Mouse (Mus musculus): ENCODE measurements around the gene Ntrk2.

Ntrk2 gene

DNA sequence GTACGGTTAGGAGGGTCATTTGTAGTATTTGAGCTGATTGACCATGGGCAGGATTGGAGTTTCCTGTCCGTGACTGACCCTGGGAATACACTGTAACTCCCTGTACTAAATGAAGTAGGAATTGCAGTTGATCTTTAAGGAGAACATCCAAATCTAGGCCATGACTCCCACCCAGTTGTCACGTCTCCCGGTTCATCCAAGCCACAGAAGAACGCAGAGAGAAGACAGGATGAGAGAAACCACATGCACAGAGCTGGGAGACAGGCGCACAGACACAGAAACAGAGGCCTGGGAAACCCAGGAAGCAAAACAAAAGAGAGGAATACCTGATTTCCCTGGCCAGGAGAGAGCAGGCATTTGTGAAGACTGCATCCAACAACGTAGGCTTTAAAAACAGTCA is 117.1 kb downstream of the Ntrk2 start:
- peak; percentile 69 for ATAC-seq (ENCODE audit: low TSS enrichment)

- no peak for ATAC-seq (ENCODE audit: low TSS enrichment)
Measured at GRCm38 (mm10) chr13:58924486-58924885, 118.1 kb downstream of the Ntrk2 start.

GRCm38 (mm10) chr13:58927186-58927585 is 120.8 kb downstream of the Ntrk2 start:
- ATAC-seq (ENCODE audit: low TSS enrichment), result no peak

DNA sequence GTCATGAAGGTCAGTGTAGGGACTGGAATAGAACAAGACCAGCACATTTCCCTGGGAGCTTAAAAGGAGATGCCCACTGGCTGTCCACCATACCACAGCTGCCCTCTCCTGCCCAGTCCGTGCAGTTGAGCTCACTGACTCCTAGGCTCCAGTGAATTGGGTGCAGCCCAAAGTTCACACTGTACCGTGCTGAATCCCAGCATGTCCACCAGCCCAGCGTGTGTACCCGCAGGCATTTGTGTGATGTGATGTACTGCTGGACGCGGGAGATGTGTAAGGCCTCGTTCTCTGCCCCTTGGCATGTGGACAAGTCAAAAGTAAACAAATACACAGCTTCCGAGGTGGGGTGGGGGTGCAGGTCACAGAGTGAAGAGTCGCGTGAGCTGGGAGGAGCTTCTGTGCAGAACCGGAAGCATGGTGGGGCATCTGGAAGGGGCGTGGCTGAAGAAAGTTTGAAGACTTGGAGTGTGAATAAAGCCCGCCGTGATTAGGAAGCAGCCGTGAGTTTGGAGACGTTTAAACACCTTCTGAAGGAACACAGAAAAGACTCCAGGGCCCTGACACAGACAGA is 121.4 kb downstream of the Ntrk2 start:
- ATAC-seq (ENCODE audit: low TSS enrichment), result no peak

- ATAC-seq (ENCODE audit: low TSS enrichment), result peak; percentile 35
Measured at GRCm38 (mm10) chr13:58928668-58929436, 122.5 kb downstream of the Ntrk2 start.

- no peak for ATAC-seq (ENCODE audit: low TSS enrichment)
Measured at GRCm38 (mm10) chr13:58930161-58930560, 123.8 kb downstream of the Ntrk2 start.

DNA sequence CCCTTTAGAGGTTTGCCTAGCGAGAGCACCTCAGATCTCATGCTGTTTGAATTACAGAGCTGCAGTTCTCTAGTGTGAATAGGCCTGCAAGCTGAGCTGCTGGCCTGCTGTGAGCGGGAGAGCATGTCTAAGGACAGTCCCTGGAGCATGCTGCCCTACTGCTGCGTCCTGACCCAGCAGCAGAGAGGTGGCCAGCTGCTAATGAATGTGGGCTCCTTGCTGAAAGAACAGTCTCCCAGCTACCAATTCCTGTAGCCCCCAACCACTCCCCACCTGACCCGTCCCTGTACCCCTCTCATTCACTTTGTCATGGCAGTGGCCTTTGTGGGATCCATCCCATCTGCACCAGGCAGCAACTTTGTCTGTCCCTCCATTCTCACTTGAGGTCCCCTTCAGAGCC is 126.8 kb downstream of the Ntrk2 start:
- ATAC-seq (ENCODE audit: low TSS enrichment), result no peak

GRCm38 (mm10) chr13:58934576-58935110 is 128.3 kb downstream of the Ntrk2 start:
- ATAC-seq (ENCODE audit: low TSS enrichment), result peak; percentile 48

DNA sequence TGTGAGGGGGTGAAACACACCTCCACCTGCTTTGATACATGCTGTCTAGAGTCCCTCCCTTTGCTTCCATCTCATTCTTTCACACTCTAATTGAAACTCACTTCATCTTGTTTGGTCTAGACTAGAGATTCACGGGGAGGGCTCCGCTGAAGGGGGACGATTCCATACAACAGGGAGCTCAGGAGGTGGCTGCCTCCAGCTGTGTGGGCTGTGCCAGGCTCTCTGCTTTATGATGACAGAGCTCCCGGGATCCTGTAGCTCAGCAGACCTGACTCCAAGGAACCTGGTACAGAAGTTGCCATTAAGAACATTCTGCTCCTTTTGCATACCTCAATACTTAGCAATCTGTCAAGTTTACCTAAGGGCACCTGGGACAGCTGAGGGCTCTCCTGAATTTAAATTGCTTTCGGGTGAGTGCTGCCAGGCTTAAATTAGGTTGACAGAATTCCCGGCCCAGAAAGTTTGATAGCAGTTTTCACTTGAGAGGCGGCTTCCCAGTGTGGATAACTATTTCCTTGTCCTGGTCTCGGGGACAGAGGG is 129.7 kb downstream of the Ntrk2 start:
- peak; percentile 62 for ATAC-seq (ENCODE audit: low TSS enrichment)

DNA sequence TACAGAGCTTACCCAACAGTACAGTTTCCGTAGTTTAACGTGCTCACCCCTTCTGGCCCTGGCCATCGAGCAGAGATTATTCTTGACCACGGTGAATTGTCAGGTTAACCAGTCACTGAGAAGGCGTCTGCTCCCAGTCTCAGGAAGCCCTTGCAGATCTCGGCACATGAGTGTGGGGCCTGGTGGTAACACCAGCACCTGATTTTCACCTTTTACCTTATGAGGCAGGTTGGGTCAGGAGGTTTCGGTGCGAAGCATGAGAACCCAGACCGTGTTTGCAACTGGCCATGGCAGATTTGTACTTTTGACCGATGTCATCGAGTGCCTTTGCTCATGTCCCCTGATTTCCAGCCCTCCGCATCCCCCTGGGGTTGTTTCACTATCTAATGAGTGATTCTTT is 131.5 kb downstream of the Ntrk2 start:
- ATAC-seq (ENCODE audit: low TSS enrichment), result no peak

DNA sequence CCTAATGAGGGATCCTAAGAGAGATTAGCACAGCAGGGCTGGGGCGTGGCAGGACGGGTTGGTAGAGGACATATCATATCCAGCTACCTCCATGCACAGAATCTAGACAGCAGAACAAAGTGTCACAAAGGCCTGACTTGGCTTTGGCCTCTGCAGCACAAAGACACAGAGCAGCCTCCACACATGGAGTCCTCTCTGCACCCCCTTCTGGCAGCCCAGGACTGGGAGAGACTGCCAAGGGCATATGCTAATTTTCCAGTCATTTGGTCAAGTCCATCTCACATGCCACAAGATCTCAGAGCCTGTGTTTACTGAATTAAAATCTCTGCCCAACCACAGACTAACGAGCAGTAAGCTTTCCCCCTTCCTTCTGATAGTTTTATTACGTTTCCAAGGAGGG is 132.1 kb downstream of the Ntrk2 start:
- no peak for ATAC-seq (ENCODE audit: low TSS enrichment)

GRCm38 (mm10) chr13:58940208-58940607 is 133.8 kb downstream of the Ntrk2 start:
- peak; percentile 24 for ATAC-seq (ENCODE audit: low TSS enrichment)

- ATAC-seq (ENCODE audit: low TSS enrichment), result no peak
Measured at GRCm38 (mm10) chr13:58940798-58941197, 134.4 kb downstream of the Ntrk2 start.

DNA sequence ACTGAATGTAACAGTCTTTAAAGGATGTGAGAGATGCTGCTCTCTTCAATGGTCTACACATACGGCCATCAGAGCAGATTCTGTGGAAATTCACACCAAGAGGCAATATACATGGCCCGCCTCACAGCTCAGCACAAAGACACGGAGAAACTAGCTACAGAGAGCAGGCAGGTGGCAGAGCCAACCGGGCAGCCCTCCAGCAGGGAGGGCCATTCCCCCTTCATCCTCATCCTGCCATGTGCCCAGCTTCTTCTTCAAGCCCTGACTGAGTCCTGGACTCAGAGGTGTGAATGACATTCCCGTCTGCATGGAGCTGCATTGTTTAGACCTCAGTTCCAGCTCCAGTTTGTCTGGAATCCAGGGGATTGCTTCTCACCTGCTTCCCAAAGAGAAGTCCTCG is 139.4 kb downstream of the Ntrk2 start:
- ATAC-seq (ENCODE audit: low TSS enrichment), result no peak

DNA sequence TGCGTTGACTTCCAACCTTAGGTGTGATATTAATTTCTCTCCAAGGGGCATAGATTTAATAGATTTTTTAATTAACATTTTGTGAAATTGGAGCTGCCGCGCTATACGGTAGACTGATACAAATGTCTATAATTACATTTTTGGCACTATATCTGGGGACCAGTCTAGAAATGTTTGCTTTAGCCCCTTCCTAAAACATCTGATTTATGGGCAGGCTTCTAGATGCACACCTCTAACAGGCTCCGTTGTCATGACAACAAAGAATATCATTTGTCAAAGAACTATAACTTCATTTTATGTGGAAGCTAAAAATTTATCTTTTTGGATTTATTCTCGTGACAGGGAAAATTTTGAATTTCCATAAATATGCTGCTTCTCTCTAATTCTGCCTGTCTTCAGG is 140.2 kb downstream of the Ntrk2 start:
- no peak for ATAC-seq (ENCODE audit: low TSS enrichment)

- ATAC-seq (ENCODE audit: low TSS enrichment), result no peak
Measured at GRCm38 (mm10) chr13:58947056-58947455, 140.7 kb downstream of the Ntrk2 start.

GRCm38 (mm10) chr13:58954331-58954730 is 148.0 kb downstream of the Ntrk2 start:
- ATAC-seq (ENCODE audit: low TSS enrichment), result no peak

DNA sequence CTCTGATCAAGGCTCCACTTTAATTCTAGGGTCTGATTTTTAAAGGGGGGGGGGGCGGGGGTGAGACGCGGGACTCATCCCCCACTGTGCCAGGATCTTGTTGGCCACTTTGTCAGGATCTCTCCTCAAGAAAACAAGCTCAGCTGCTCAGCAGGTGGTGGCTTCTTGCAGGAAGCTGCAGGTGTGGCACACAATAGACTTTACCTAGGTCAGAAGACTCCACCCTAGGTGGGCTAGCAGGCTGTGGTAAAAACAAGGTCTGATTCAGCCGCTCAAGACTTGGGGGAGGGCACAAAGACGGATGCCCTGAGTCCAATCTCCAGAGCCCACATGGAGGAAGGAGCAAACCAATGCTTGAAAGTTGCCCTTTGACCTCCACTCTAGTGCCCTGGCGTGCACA is 148.4 kb downstream of the Ntrk2 start:
- no peak for ATAC-seq (ENCODE audit: low TSS enrichment)

- peak; percentile 32 for ATAC-seq (ENCODE audit: low TSS enrichment)
Measured at GRCm38 (mm10) chr13:58955237-58955777, 148.9 kb downstream of the Ntrk2 start.

DNA sequence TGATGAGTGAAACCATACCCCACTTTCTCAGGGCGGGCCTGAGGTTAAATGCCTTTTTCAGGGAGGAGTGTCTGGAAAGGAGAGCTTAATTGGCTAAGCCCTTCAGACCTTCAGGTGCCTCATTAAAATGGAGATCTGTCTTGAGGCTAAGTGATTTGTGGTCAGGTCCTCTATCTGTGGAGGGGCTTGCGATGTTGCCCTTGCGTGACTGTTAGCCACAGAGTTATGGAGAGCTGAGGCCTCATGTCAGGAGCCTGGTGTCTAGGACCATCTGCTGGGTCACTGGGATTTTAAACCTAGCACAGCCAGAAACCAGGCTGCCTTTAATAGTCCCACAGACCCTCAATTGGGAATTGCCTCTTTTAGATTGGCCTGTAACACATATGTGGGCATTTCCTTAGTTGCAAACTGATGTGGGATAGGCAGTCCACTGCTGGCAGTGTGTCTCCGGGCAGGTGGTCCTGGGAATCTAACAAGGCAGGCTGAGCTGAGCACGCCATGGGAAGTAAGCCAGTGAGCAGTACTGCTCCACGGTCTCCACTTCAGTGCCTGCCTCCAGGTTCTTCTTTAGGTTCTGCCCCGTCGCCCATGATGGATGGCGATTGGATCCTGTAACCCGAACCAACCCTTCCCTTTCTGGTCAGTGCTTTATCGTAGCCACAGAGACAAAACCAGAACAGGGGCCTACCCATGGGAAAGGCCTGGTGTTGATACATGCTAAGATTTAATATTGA is 152.0 kb downstream of the Ntrk2 start:
- ATAC-seq (ENCODE audit: low TSS enrichment), result no peak

- ATAC-seq (ENCODE audit: low TSS enrichment), result no peak
Measured at GRCm38 (mm10) chr13:58960321-58960720, 154.0 kb downstream of the Ntrk2 start.

DNA sequence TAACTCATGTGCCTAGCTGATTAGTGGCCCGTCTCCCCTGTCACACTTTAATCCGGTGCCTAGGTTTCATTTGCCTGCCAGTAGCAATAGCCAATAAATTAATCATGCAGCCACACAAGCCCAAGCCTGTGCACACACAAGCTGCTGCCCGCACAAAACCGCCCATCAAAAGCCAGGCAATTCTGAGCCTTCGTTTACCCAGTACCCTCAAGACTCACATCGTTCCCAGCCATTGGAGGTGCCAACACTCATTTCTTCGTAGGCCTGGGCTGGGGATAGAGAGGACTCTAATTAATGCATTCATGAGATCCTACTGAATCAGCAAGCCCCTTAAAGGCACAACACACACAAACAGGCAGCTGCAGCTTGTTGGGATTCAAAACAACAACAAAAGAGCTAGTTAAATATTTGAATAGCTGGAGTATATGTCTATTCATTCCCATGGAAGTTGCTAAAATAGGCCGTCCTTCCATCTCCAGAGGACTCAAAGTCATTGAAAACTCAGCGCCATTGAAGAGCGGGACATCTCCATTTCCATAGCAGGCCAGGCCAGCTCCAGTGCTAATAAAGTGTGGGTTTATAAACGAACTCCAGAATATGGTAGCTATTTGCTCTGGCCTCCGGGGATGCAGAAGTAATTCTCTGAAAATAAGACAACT is 158.5 kb downstream of the Ntrk2 start:
- peak; percentile 28 for ATAC-seq (ENCODE audit: low TSS enrichment)

Data from frontal cortex, adult (tissue).